Mouse (Mus musculus) liver, embryonic 11.5 days (tissue): ENCODE data around the gene Stk35. TPM values are rescaled to one million over a fixed set of nuclear protein-coding genes. Genes with fewer than 3 reads are reported as not detected.
A peak's percentile ranks its signal among the peaks of the same experiment; 100 is the strongest.

Experiments
- ATAC-seq: fragments of 200-750 bp; cut with Nextera tagmentation; replicated peaks from 2 replicates; pipeline ENCODE4 v1.8.0; 2017; ENCODE audit warnings: moderate number of reproducible peaks, mild to moderate bottlenecking, moderate TSS enrichment, moderate library complexity; ENCODE audit not compliant: low FRiP score
- DNase-seq: peaks from one replicate; pipeline ENCODE4 v3.0.0-alpha.2; 2017; ENCODE audit warnings: low spot score
- H3K27ac ChIP-seq: fragments of 300-500 bp; sonication (generic); 2 replicates; pipeline ENCODE4 v1.5.1; 2014; ENCODE audit warnings: mild to moderate bottlenecking, low read depth, low read length, control low read depth
- H3K27me3 ChIP-seq: fragments of 300-500 bp; sonication (generic); replicated peaks from 2 replicates; pipeline ENCODE4 v1.6.1; 2014; ENCODE audit warnings: low read length, mixed read lengths; ENCODE audit not compliant: control insufficient read depth, insufficient read depth
- H3K36me3 ChIP-seq: fragments of 300-500 bp; sonication (generic); 2 replicates; pipeline ENCODE4 v1.6.1; 2014; ENCODE audit warnings: mild to moderate bottlenecking, low read length, moderate library complexity, mixed read lengths; ENCODE audit not compliant: control insufficient read depth, insufficient read depth
- H3K4me1 ChIP-seq: fragments of 300-500 bp; sonication (generic); replicated peaks from 2 replicates; pipeline ENCODE4 v1.6.1; 2014; ENCODE audit warnings: low read length, mixed read lengths; ENCODE audit not compliant: control insufficient read depth, insufficient read depth
- H3K4me2 ChIP-seq: fragments of 300-500 bp; sonication (generic); 2 replicates; pipeline ENCODE4 v1.6.1; 2014; ENCODE audit warnings: mild to moderate bottlenecking, control low read depth, moderate library complexity
- H3K4me3 ChIP-seq: fragments of 300-500 bp; sonication (generic); 2 replicates; pipeline ENCODE4 v1.5.1; 2014; ENCODE audit warnings: low read depth, low read length, control low read depth
- H3K9ac ChIP-seq: fragments of 300-500 bp; sonication (generic); 2 replicates; pipeline ENCODE4 v1.6.1; 2014; ENCODE audit warnings: low read depth, low read length, control low read depth
- H3K9me3 ChIP-seq: fragments of 300-500 bp; sonication (generic); 2 replicates; pipeline ENCODE4 v1.6.1; 2016; ENCODE audit warnings: low read length, inconsistent platforms, mixed read lengths; ENCODE audit not compliant: control insufficient read depth
- WGBS: fragments of 180-500 bp; shearing (Covaris S2); extraction: QIAGEN DNeasy Blood & Tissue Kit; methylation state at CpG from one replicate; pipeline ENCODE4 v1.1.7; 2014; 5-methylcytosine and 5-hydroxymethylcytosine counted together
- polyA plus RNA-seq: library from polyadenylated mRNA; unstranded; fragments of >200 nt; fragmentation: Nextera tagmentation; extraction: Ambion mirVana; gene quantifications from 2 replicates; pipeline ENCODE4 v1.2.1, GENCODE M21; 2014

The Stk35 gene
- polyA plus RNA-seq, 1 experiment from 2014 or later: 9.0 TPM

GRCm38 (mm10) chr2:129873489-129873888, 73.2 kb downstream of the Stk35 start:
- Histone ChIP-seq H3K27ac (no peak overlapping the region), H3K27me3 (no peaks in the 10 kb centered on the region), H3K4me3 (no peak overlapping the region), H3K9ac (no peak overlapping the region), H3K9me3 (no peaks in the 10 kb centered on the region), H3K4me2 (no peak overlapping the region), H3K36me3 (no peaks in the 10 kb centered on the region), H3K4me1 (no peaks in the 10 kb centered on the region)
- DNase-seq: peak; percentile 69
- ATAC-seq: no peak
- WGBS: 11% methylated on average over 5 of the region's 5 CpGs

- no peak for DNase-seq
- Histone ChIP-seq H3K4me3 (no peak overlapping the region), H3K36me3 (no peaks in the 10 kb centered on the region), H3K9ac (no peak overlapping the region), H3K27me3 (no peaks in the 10 kb centered on the region), H3K9me3 (no peaks in the 10 kb centered on the region), H3K4me1 (no peaks in the 10 kb centered on the region), H3K4me2 (no peak overlapping the region), H3K27ac (no peak overlapping the region)
- ATAC-seq: no peak
- WGBS: 70% methylated on average over 9 of the region's 9 CpGs
Measured at GRCm38 (mm10) chr2:129874084-129874483, 73.8 kb downstream of the Stk35 start.

- H3K27me3 ChIP-seq: no peaks in the 10 kb centered on the region
- no peaks in the 10 kb centered on the region for H3K36me3 ChIP-seq
- no peak overlapping the region for H3K4me2 ChIP-seq
- ATAC-seq (no peak), DNase-seq (no peak)
- H3K4me1 ChIP-seq: no peaks in the 10 kb centered on the region
- WGBS: 67% methylated on average over 10 of the region's 10 CpGs
- H3K4me3 ChIP-seq: no peak overlapping the region
- no peak overlapping the region for H3K9ac ChIP-seq
- H3K27ac ChIP-seq: no peak overlapping the region
- H3K9me3 ChIP-seq: no peaks in the 10 kb centered on the region
Measured at GRCm38 (mm10) chr2:129874509-129875095, 74.3 kb downstream of the Stk35 start.

GRCm38 (mm10) chr2:129876935-129877334, 76.6 kb downstream of the Stk35 start:
- no peak overlapping the region for H3K4me2 ChIP-seq
- H3K36me3 ChIP-seq: no peaks in the 10 kb centered on the region
- H3K9ac ChIP-seq: no peak overlapping the region
- H3K9me3 ChIP-seq: no peaks in the 10 kb centered on the region
- H3K4me3 ChIP-seq: no peak overlapping the region
- no peak overlapping the region for H3K27ac ChIP-seq
- H3K4me1 ChIP-seq: no peaks in the 10 kb centered on the region
- H3K27me3 ChIP-seq: no peaks in the 10 kb centered on the region
- ATAC-seq (no peak), DNase-seq (no peak)

GRCm38 (mm10) chr2:129879817-129880216, 79.5 kb downstream of the Stk35 start:
- no peak for DNase-seq
- no peak for ATAC-seq

GRCm38 (mm10) chr2:129880226-129880625, 79.9 kb downstream of the Stk35 start:
- H3K27ac ChIP-seq: no peak overlapping the region
- H3K9me3 ChIP-seq: no peaks in the 10 kb centered on the region
- no peaks in the 10 kb centered on the region for H3K4me1 ChIP-seq
- H3K36me3 ChIP-seq: no peaks in the 10 kb centered on the region
- no peak overlapping the region for H3K9ac ChIP-seq
- no peak overlapping the region for H3K4me3 ChIP-seq
- WGBS: 87% methylated on average over 7 of the region's 7 CpGs
- H3K27me3 ChIP-seq: no peaks in the 10 kb centered on the region
- H3K4me2 ChIP-seq: no peak overlapping the region
- no peak for DNase-seq
- ATAC-seq: no peak

More at GRCm38 (mm10) chr2:129879817-129880216, 79.5 kb downstream of the Stk35 start:
- Histone ChIP-seq H3K27me3 (no peaks in the 10 kb centered on the region), H3K4me1 (no peaks in the 10 kb centered on the region), H3K9me3 (no peaks in the 10 kb centered on the region), H3K4me2 (no peak overlapping the region), H3K4me3 (no peak overlapping the region), H3K36me3 (no peaks in the 10 kb centered on the region), H3K27ac (no peak overlapping the region), H3K9ac (no peak overlapping the region)
- 41% methylated on average over 3 of the region's 3 CpGs for WGBS

GRCm38 (mm10) chr2:129881886-129882285, 81.6 kb downstream of the Stk35 start:
- no peak overlapping the region for H3K4me2 ChIP-seq
- no peaks in the 10 kb centered on the region for H3K4me1 ChIP-seq
- no peak overlapping the region for H3K4me3 ChIP-seq
- ATAC-seq: no peak
- no peaks in the 10 kb centered on the region for H3K36me3 ChIP-seq
- WGBS: 71% methylated on average over 1 of the region's 1 CpGs
- H3K9me3 ChIP-seq: no peaks in the 10 kb centered on the region
- no peaks in the 10 kb centered on the region for H3K27me3 ChIP-seq
- no peak overlapping the region for H3K27ac ChIP-seq
- DNase-seq: no peak
- H3K9ac ChIP-seq: no peak overlapping the region

Other genes with a start within 250 kb of the Stk35 start
- 26.8 and 29.6 TPM in 2 replicates for gene Sirpa, start 207.7 kb upstream of the Stk35 start, polyA plus RNA-seq
- gene Pdyn, start 100.7 kb upstream of the Stk35 start, polyA plus RNA-seq: 0.18 and 0.22 TPM in 2 replicates
- not detected in 2 replicates for gene Tgm3, start 211.8 kb downstream of the Stk35 start, polyA plus RNA-seq